Mouse (Mus musculus) embryonic facial prominence, embryonic 15.5 days (tissue): Measurements from ENCODE around the gene Gm29797. TPM values are rescaled to one million over a fixed set of nuclear protein-coding genes. Genes with fewer than 3 reads are reported as not detected.

Experiments used
- ATAC-seq: fragments of 200-750 bp; cut with Nextera tagmentation; 2 replicates; pipeline ENCODE4 v1.8.0; 2017; ENCODE audit warnings: low read depth, moderate TSS enrichment; ENCODE audit not compliant: insufficient number of reproducible peaks, low FRiP score, low TSS enrichment
- H3K27ac ChIP-seq: fragments of 300-500 bp; sonication (generic); replicated peaks from 2 replicates; pipeline ENCODE4 v1.5.1; 2015; ENCODE audit warnings: mild to moderate bottlenecking, inconsistent platforms
- H3K27me3 ChIP-seq: fragments of 300-500 bp; sonication (generic); 2 replicates; pipeline ENCODE4 v1.6.1; 2015; ENCODE audit warnings: inconsistent platforms
- H3K36me3 ChIP-seq: fragments of 300-500 bp; sonication (generic); 2 replicates; pipeline ENCODE4 v1.6.1; 2015; ENCODE audit warnings: mild to moderate bottlenecking, inconsistent platforms
- H3K4me1 ChIP-seq: fragments of 300-500 bp; sonication (generic); 2 replicates; pipeline ENCODE4 v1.6.1; 2015; ENCODE audit warnings: inconsistent platforms
- H3K4me2 ChIP-seq: fragments of 300-500 bp; sonication (generic); replicated peaks from 2 replicates; pipeline ENCODE4 v1.6.1; 2015; ENCODE audit warnings: mild to moderate bottlenecking, inconsistent platforms
- H3K4me3 ChIP-seq: fragments of 300-500 bp; sonication (generic); replicated peaks from 2 replicates; pipeline ENCODE4 v1.5.1; 2015; ENCODE audit warnings: mild to moderate bottlenecking, inconsistent platforms
- H3K9ac ChIP-seq: fragments of 300-500 bp; sonication (generic); 2 replicates; pipeline ENCODE4 v1.6.1; 2015; ENCODE audit warnings: inconsistent platforms
- H3K9me3 ChIP-seq: fragments of 300-500 bp; sonication (generic); replicated peaks from 2 replicates; pipeline ENCODE4 v1.6.1; 2016; ENCODE audit warnings: inconsistent platforms
- WGBS: fragments of 180-500 bp; shearing (Covaris S2); methylation state at CpG from one replicate; pipeline ENCODE4 v1.1.7; 2015; 5-methylcytosine and 5-hydroxymethylcytosine counted together
- polyA plus RNA-seq: library from polyadenylated mRNA; unstranded; fragments of >200 nt; fragmentation: Nextera tagmentation; extraction: Ambion mirVana; gene quantifications from 2 replicates; pipeline ENCODE4 v1.2.1, GENCODE M21; 2015

Gm29797 gene
- polyA plus RNA-seq, 1 experiment from 2014 or later, result 0.31 TPM

DNA sequence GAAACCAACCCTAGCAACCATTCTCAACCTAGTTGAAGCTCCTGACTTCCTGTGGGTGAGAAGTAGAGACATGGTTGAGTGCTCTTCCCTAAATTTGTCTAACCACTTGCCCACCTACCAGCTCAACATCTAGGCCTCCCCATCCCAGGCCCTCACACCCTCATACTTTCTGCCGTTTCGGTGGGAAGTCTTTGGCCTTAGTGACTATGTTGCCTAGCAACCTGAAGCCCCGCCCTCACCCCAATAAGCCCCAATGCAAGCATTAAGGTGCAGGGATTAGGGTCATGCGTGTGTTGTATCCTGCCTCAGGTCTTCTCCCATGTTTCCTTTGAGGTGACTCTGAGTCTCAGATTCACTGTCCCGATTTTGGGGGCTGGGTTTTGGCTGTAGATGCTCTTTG lies 41.4 kb downstream of the Gm29797 start, which contains the start of gene Lkaaear1:
Gene Lkaaear1 (minus strand): TSS at position 202 of the 400 bp plus-strand sequence.
- no peak within 1 kb of the TSS for H3K4me2 ChIP-seq
- H3K27ac ChIP-seq, result no peak within 1 kb of the TSS
- 49% methylated on average over 5 of the region's 5 CpGs for WGBS
- no peaks in the 10 kb centered on the region for H3K9me3 ChIP-seq
- H3K36me3 ChIP-seq, result no peaks in the 10 kb centered on the region
- H3K4me3 ChIP-seq, result no peak within 1 kb of the TSS
- no peaks in the 10 kb centered on the region for H3K27me3 ChIP-seq
- peaks cover 1% of the 10 kb centered on the region for H3K4me1 ChIP-seq
- no peak for ATAC-seq
- no peak within 1 kb of the TSS for H3K9ac ChIP-seq

DNA sequence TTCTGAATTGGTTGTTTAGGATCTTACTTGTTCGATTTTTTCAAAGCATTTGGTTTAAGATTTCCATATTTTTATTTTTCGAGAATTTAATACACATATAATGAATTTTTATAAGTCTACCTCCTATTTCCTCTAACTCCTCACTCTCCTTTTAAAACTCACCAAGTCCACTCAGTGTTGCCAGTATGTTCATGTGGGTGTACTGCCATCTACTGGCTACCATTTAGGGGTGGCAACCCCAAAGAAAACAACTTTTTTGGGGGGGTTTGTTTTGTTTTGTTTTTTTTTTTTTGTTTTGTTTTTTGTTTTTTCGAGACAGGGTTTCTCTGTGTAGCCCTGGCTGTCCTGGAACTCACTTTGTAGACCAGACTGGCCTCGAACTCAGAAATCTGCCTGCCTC lies 49.8 kb downstream of the Gm29797 start:
- WGBS, result 47% methylated on average over 4 of the region's 4 CpGs
- no peak for ATAC-seq

More for the DNA sequence above, 49.8 kb downstream of the Gm29797 start:
- Histone ChIP-seq H3K9me3 (no peaks in the 10 kb centered on the region), H3K27me3 (no peaks in the 10 kb centered on the region), H3K4me1 (no peaks in the 10 kb centered on the region), H3K4me3 (no peak overlapping the region), H3K4me2 (no peak overlapping the region), H3K9ac (no peak overlapping the region), H3K36me3 (no peaks in the 10 kb centered on the region), H3K27ac (no peak overlapping the region)

Other genes starting within 250 kb of the Gm29797 start
- gene Zbtb46, start 197.6 kb upstream of the Gm29797 start, polyA plus RNA-seq, result 4.0 and 4.6 TPM in 2 replicates
- 0.18 and 0.24 TPM in 2 replicates for gene Abhd16b, start 163.8 kb upstream of the Gm29797 start, polyA plus RNA-seq
- 166 and 173 TPM in 2 replicates for gene Tpd52l2, start 159.9 kb upstream of the Gm29797 start, polyA plus RNA-seq
- gene Dnajc5, start 136.5 kb upstream of the Gm29797 start, polyA plus RNA-seq, result 87.7 and 92.0 TPM in 2 replicates
- gene Uckl1, start 72.1 kb upstream of the Gm29797 start, polyA plus RNA-seq, result 50.7 and 55.7 TPM in 2 replicates
- gene Prpf6, start 65.2 kb upstream of the Gm29797 start, polyA plus RNA-seq, result 60.4 and 63.6 TPM in 2 replicates
- 62.1 and 74.8 TPM in 2 replicates for gene Zfp512b, start 64.2 kb upstream of the Gm29797 start, polyA plus RNA-seq
- gene Samd10, start 57.8 kb upstream of the Gm29797 start, polyA plus RNA-seq, result 13.3 and 15.6 TPM in 2 replicates
- gene Sox18, start 14.6 kb downstream of the Gm29797 start, polyA plus RNA-seq, result 65.1 and 75.3 TPM in 2 replicates
- gene Tcea2, start 23.3 kb downstream of the Gm29797 start, polyA plus RNA-seq, result 24.0 and 25.7 TPM in 2 replicates
- gene Rgs19, start 36.9 kb downstream of the Gm29797 start, polyA plus RNA-seq, result 72.2 and 79.7 TPM in 2 replicates
- gene Lkaaear1, start 41.4 kb downstream of the Gm29797 start, polyA plus RNA-seq, result not detected in 2 replicates
- gene Oprl1, start 58.0 kb downstream of the Gm29797 start, polyA plus RNA-seq, result 0.18 and 0.84 TPM in 2 replicates
- gene Myt1, start 106.3 kb downstream of the Gm29797 start, polyA plus RNA-seq, result 0.58 and 0.92 TPM in 2 replicates
- 34.8 and 36.8 TPM in 2 replicates for gene Pcmtd2, start 180.8 kb downstream of the Gm29797 start, polyA plus RNA-seq
- 59.5 and 62.8 TPM in 2 replicates for gene Polr3k, start 207.3 kb downstream of the Gm29797 start, polyA plus RNA-seq